Mouse (Mus musculus): ENCODE measurements at regions not wholly inside any gene's neighbourhood (a gene's known extent, or its start where the extent isn't known, plus 50 kb on each side); places are given as distances from the start of the nearest gene placed in this dataset.

- TF ChIP-seq EP300 (IDR thresholded peaks at IDR 0.05; ENCODE audit: low read depth), result no peak
- TF ChIP-seq CTCF (IDR thresholded peaks at IDR 0.05; ENCODE audit: low read depth), result 0 out of 2 replicates have a peak, but pooled peaks have one; percentile 8
These were observed 527.1 kb upstream of the Hs3st1 start for GRCm38 (mm10) chr5:40282330-40282729.
